Mouse (Mus musculus) frontal cortex, postnatal 36 days (tissue): Measurements from ENCODE around the gene Gm49403.
"Not testable (repeated sequence)": the region's sequence is repeated elsewhere in the genome, so short reads cannot be mapped to it uniquely, and the experiment has no call there.

Experiments used
- DNase-seq, 2 experiments: peaks; one replicate each; pipeline ENCODE4 v3.0.0; 2022; ENCODE audit warnings: low spot score in 2 of 2

Gene Gm49403

GRCm38 (mm10) chr19:8871267-8872186, 12.2 kb upstream of the Gm49403 start, which contains the start of gene Ubxn1:
Gene Ubxn1, plus strand, starts transcription at chr19:8871496.
- peak; percentile 98 to 100 for DNase-seq

- no peak for DNase-seq
Measured at GRCm38 (mm10) chr19:8872266-8872840, 11.4 kb upstream of the Gm49403 start.

- no peak for DNase-seq
Measured at GRCm38 (mm10) chr19:8875031-8875430, 8.7 kb upstream of the Gm49403 start.

DNA sequence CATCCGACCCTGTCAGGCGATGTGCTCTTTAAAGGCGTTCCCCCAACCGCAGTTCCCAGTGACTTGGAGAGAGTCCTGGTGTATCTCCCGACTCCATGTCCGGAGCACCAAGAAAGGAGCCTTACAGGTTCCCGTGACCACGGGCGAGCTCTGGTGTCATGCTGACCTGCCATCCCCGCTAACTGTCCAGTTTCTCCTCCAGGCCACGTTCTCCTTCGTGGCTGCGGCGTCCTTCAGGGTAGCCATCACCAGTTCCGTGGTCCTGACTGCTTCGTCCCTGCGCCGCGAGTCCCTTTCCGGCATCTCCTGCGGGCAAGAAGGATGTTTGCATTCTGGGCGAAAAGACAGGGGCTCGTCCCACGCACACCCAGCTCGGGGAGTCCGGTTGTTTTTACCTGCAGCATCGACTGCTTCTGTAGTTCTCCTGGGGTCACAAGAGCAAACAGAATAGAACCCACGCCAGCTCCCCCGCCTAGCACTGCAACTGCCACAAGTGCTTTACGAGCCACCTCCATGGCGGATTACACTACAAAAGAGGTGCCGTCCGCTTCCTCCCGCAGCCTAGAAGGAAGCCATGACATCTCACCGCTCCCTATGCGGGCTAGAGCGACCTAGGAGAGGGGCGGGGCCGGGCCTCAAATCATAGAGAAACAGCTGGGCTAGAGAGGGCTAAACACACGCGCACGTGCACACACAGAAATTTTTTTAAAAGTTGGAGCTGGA, 3.3 kb upstream of the Gm49403 start, which contains the start of gene Uqcc3:
TSS of gene Uqcc3 (minus strand) at position 613 of the 723 bp plus-strand sequence.
- peak; percentile 86 to 89 for DNase-seq

- no peak for DNase-seq
Measured at GRCm38 (mm10) chr19:8881034-8881392, 2.7 kb upstream of the Gm49403 start.

DNA sequence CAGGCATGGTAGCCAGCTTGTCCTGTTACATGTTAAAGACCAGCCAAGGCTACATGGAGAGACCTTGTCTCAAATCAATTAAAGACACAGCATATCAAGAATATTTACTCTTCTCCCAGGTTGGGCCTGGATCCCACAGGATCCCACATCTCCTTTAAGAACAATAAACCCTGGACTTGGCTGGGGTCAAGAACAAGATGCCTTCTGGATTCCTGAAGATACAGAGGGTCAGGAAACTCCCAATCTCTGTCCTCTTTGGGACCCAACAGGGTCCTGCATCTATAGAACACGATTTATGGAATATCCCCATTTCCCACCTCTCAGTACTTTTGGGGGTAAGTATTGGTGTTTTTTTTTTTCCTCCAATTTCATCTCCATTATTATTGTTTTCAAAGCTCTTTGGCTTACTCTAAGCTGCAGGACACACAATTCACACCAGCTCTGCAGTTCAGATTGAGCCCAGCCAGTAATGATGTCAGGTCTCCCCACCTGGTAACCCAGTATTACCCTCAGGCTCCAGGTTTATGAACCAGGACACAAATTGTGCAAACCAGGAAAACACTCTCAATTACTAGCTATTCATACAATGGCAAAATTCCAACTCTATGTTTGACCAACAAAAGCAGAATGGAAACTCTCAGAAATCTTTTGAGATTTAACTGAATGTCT, 3.3 kb downstream of the Gm49403 start:
- no peak for DNase-seq

GRCm38 (mm10) chr19:8887585-8888463, 4.1 kb downstream of the Gm49403 start:
- DNase-seq: no peak

GRCm38 (mm10) chr19:8888511-8889385, 5.0 kb downstream of the Gm49403 start, which contains the start of the genes 1810009A15Rik and Gm49416:
Gene 1810009A15Rik, plus strand, starts transcription at chr19:8888853.
Gene Gm49416, plus strand, starts transcription at chr19:8888926.
- DNase-seq: peak; percentile 92 to 93

DNA sequence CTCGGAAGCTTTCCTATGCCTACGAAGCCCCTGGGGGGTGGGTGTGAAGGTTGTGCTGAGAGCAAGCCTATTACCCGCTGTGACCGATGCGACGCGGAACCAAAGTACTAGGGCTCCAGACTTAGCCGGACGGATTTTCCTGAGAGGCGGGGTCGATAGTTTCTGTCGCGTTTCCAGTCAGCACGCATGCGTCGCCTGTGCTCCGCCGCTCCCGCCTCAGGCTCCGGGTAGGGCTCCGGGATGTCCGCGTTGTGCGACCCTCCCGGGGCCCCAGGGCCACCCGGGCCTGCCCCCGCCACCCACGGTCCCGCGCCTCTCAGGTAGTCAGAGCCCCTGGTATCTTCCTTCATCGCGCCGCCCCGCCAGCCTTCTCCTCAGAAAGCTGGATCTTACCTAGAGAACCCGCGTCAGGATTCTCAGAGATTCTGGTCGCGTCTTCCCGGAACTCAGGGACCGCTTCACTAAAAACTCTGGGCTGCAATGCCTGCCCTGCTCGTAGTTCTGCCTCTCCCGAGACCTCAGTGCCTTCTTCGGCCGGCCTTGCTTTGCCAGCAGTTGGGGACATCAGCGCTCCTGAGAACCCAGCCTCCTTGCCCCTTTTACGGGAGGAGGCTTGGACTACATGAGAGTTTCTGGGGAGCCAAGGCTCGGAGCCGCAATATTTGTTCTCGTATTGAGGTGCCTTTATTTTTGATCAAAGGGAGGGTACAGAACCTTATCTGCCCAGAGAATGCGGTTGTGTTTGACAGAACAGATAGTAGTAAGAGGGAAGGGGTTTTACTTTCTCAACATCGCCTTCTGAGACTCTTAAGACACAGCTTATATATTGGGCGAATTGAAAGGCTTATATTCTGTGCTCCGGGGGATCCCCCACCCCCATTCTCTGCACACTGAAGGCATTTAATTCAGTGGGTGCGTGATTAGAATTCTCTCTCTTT, 9.4 kb downstream of the Gm49403 start, which contains the start of gene Ints5:
TSS of gene Ints5 (plus strand) at position 177 of the 938 bp plus-strand sequence.
- peak; percentile 88 to 90 for DNase-seq

DNA sequence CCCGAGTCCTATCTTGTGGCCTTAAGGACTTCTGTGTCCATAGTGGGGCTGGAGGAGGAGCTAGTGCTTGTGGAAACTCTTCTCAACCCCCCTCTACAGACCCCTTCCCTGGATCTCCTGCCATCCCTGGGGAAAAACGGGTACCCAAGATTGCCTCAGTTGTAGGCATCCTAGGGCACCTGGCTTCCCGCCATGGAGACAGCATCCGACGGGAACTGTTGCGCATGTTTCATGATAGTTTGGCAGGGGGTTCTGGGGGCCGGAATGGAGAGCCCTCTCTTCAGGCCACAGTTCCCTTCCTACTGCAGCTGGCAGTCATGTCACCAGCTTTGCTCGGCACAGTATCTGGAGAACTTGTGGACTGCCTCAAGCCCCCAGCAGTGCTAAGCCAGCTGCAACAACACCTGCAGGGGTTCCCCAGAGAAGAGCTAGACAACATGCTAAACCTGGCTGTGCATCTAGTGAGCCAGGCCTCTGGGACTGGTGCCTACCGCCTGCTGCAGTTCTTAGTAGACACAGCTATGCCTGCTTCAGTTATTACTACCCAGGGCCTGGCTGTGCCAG, 11.7 kb downstream of the Gm49403 start:
- DNase-seq: no peak

DNA sequence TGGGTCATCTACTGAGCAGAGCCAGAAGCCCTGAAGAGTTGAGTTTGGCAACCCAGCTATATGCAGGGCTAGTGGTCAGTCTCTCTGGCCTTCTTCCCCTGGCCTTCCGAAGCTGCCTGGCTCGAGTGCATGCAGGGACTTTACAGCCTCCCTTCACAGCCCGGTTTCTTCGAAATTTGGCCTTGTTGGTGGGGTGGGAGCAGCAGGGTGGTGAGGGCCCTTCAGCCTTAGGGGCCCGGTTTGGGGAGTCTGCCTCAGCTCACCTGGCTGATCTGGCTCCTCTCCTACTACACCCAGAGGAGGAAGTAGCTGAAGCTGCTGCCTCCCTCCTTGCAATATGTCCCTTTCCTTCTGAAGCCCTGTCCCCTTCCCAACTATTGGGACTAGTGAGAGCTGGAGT, 12.5 kb downstream of the Gm49403 start:
- DNase-seq: not testable (repeated sequence)

DNA sequence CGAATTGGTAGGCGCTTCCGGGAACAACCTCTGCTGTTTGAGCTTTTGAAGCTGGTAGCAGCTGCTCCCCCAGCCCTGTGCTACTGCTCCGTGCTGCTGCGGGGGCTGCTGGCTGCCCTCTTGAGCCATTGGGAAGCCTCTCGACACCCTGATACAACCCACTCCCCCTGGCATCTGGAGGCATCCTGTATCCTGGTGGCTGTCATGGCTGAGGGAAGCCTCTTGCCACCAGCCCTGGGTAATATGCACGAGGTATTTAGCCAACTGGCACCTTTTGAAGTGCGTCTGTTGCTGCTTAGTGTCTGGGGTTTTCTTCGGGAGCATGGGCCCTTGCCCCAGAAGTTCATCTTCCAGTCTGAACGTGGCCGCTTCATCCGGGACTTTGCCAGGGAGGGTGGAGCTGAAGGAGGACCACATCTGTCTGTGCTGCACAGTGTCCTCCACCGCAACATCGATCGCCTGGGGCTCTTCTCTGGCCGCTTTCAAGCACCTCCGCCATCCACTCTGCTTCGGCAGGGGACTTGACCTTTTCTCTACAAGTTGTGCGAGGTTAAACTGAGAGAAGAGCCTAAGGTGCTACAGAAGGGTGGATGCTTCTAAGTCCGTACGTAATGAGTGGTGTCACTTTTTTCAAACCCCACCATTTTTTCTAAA, 13.6 kb downstream of the Gm49403 start:
- peak; percentile 35 to 42 for DNase-seq

DNA sequence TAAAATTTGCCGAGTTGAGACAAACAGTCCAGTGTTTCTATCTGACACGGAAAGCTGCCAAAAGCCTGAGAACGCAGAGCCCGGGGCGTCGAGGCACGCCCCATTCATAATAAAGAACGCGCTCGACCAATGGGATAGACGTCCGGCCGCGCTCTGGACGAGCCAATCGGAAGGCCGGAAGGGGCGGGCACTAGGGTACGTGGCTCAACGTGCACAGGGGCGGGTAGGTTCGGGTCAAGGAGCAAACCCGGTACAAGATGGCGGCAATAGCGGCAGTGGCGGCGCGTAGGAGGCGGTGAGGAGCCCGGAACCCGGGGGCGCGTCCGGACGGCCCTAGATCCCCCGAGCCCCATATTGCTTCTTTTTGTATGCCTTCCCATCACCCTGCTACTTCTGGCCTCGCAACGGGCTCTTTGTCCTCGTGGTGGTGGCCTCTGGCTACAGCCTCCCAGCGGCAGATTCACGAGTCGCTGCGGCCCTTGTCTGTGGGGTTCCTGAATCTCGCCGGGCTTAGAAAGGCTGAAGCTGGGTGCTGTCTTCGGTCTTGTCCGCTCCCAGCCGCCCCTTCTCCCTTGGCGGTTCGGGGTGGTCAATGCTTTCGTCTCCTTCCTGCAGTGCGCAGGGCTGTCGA, 14.2 kb downstream of the Gm49403 start, which contains the start of gene Ganab:
TSS of gene Ganab (plus strand) at position 207 of the 631 bp plus-strand sequence.
- DNase-seq: peak; percentile 96 to 97

DNA sequence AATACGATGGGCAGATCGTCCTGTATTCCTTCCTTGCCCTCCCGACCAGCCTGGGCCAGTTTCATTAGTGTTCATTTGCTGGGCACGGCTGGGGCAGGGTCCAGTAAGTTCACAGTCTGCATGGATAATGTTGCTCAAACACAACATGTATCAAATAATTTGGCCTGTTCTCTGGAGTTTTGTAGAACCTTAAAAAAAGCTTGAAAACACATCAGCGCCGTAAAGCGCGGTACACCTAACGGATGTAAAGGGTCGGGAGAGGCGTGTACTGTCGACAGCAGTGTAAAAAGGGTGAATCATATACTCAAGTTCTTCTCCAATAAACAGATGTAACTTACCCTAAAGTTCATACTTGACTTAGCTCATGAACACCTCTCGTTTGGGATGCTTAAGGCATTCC, 14.8 kb downstream of the Gm49403 start:
- no peak for DNase-seq

DNA sequence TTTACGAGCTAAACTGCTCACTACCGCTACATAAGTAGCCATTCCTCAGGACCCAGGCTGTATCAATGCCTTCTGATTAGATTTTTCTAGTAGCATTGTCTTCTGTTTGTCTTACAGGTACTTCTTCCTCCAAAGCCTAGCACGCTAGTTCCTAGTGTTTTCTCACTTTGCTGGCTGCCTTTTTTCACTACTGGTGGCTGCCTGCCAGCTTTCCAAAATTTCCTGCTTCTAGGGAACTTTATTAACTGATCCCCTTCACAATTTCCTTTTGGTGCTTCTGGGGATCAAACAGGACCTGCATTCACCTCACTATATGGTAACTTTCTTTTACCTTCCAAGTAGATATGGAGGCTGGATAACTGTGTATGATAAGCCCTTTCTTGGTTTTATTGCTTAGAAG, 15.3 kb downstream of the Gm49403 start:
- DNase-seq: no peak

GRCm38 (mm10) chr19:8903412-8903811, 19.7 kb downstream of the Gm49403 start:
- DNase-seq: no peak

DNA sequence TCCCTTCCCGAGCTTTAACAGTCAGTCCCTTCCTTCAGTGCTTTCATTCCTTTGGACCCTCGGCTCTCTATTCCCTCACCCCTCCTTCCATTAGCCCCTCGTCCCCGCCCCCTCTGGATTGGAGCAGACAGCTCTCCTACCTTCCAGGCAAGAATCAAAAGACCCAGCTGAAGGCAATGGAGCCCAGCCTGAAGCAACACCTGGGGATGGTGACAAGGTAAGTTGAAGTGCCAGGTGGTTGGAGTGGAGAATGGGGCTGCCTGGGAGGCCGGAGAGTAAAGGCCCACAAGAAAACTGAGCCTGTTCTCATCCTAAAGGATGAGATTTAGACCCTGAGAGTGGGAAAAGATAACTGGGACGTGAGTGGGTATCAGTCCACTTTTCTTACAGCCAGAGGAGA, 24.8 kb downstream of the Gm49403 start:
- DNase-seq: no peak
